Mouse (Mus musculus) kidney, postnatal 0 days (tissue): ENCODE measurements at regions not wholly inside any gene's neighbourhood (a gene's known extent, or its start where the extent isn't known, plus 50 kb on each side); places are given as distances from the start of the nearest gene placed in this dataset.

ENCODE experiments used
- ATAC-seq: fragments of 200-750 bp; cut with Nextera tagmentation; replicated peaks from 2 replicates; pipeline ENCODE4 v1.8.0; 2017; ENCODE audit warnings: low read depth, moderate number of reproducible peaks, moderate TSS enrichment, moderate library complexity; ENCODE audit not compliant: low FRiP score
- DNase-seq: peaks from one replicate; pipeline ENCODE4 v3.0.0-alpha.2; 2016; ENCODE audit warnings: low spot score
- H3K27ac ChIP-seq: fragments of 300-500 bp; sonication (generic); 2 replicates; pipeline ENCODE4 v1.5.1; 2014; ENCODE audit warnings: mild to moderate bottlenecking
- H3K27me3 ChIP-seq: fragments of 300-500 bp; sonication (generic); 2 replicates; pipeline ENCODE4 v1.6.1; 2014; ENCODE audit warnings: low read length, mixed read lengths; ENCODE audit not compliant: insufficient read depth
- H3K36me3 ChIP-seq: fragments of 300-500 bp; sonication (generic); 2 replicates; pipeline ENCODE4 v1.6.1; 2014; ENCODE audit warnings: low read length, mixed read lengths; ENCODE audit not compliant: insufficient read depth
- H3K4me1 ChIP-seq: fragments of 300-500 bp; sonication (generic); replicated peaks from 2 replicates; pipeline ENCODE4 v1.6.1; 2014; ENCODE audit warnings: antibody characterized with exemption, low read length, mixed read lengths; ENCODE audit not compliant: insufficient read depth
- H3K4me2 ChIP-seq: fragments of 300-500 bp; sonication (generic); 2 replicates; pipeline ENCODE4 v1.6.1; 2014; ENCODE audit warnings: mild to moderate bottlenecking, low read length, moderate library complexity, mixed read lengths
- H3K4me3 ChIP-seq: fragments of 300-500 bp; sonication (generic); replicated peaks from 2 replicates; pipeline ENCODE4 v1.5.1; 2014; ENCODE audit warnings: low read depth, low read length
- H3K9ac ChIP-seq: fragments of 300-500 bp; sonication (generic); 2 replicates; pipeline ENCODE4 v1.6.1; 2014; ENCODE audit warnings: low read depth, low read length
- H3K9me3 ChIP-seq: fragments of 300-500 bp; sonication (generic); replicated peaks from 2 replicates; pipeline ENCODE4 v1.6.1; 2016; ENCODE audit warnings: low read length, inconsistent platforms, mixed read lengths
- CTCF ChIP-seq: IDR thresholded peaks from 2 replicates; pipeline ENCODE4 v1.5.1; 2016; ENCODE audit warnings: antibody characterized with exemption, low read depth, mild to moderate bottlenecking, moderate library complexity
- WGBS: fragments of 180-500 bp; shearing (Covaris S2); extraction: QIAGEN DNeasy Blood & Tissue Kit; methylation state at CpG from one replicate; pipeline ENCODE4 v1.1.7; 2014; 5-methylcytosine and 5-hydroxymethylcytosine counted together

- Histone ChIP-seq H3K27ac (no peak overlapping the region), H3K4me1 (no peaks in the 10 kb centered on the region), H3K27me3 (no peaks in the 10 kb centered on the region), H3K4me2 (no peak overlapping the region), H3K4me3 (no peak overlapping the region), H3K9ac (no peak overlapping the region), H3K9me3 (no peaks in the 10 kb centered on the region), H3K36me3 (no peaks in the 10 kb centered on the region)
- no peak for TF ChIP-seq CTCF
- DNase-seq (no peak), ATAC-seq (no peak)
- 29% methylated on average over 1 of the region's 1 CpGs for WGBS
Observed at GRCm38 (mm10) chr12:27235748-27236147, 106.6 kb downstream of the Sox11 start.

- no peaks in the 10 kb centered on the region for H3K4me1 ChIP-seq
- 84% methylated on average over 3 of the region's 3 CpGs for WGBS
Observed at GRCm38 (mm10) chr12:27221541-27221940, 120.8 kb downstream of the Sox11 start.

DNA sequence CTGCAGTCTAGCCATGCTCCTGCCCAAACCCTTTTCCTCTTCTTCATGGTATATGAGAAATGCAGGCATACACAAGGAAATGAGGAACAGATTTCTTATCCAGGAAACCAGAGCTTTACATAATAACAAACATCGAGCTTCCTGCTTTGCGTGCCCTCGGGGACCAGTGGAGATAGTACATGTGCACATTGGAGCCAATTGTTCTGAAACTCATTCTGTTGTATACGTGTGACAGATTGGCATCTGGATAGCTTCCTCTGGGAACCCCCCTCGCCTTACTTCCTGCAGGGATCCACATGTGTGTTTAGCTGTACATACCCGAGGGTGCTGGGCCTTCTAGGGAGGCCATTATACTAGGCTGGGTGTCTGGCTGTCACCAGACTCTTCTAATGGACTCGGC lies 141.2 kb downstream of the Sox11 start:
- Histone ChIP-seq H3K36me3 (no peaks in the 10 kb centered on the region), H3K9ac (no peak overlapping the region), H3K4me2 (no peak overlapping the region), H3K27ac (no peak overlapping the region), H3K4me1 (no peaks in the 10 kb centered on the region), H3K4me3 (no peak overlapping the region), H3K27me3 (no peaks in the 10 kb centered on the region), H3K9me3 (no peaks in the 10 kb centered on the region)
- 60% methylated on average over 7 of the region's 7 CpGs for WGBS
- TF ChIP-seq CTCF, result no peak
- DNase-seq, result no peak
- ATAC-seq, result no peak

More at GRCm38 (mm10) chr12:27221541-27221940, 120.8 kb downstream of the Sox11 start:
- Histone ChIP-seq H3K9me3 (no peaks in the 10 kb centered on the region), H3K27ac (no peak overlapping the region), H3K4me3 (no peak overlapping the region), H3K27me3 (no peaks in the 10 kb centered on the region), H3K9ac (no peak overlapping the region), H3K36me3 (no peaks in the 10 kb centered on the region), H3K4me2 (no peak overlapping the region)
- TF ChIP-seq CTCF, result no peak
- no peak for ATAC-seq
- no peak for DNase-seq

DNA sequence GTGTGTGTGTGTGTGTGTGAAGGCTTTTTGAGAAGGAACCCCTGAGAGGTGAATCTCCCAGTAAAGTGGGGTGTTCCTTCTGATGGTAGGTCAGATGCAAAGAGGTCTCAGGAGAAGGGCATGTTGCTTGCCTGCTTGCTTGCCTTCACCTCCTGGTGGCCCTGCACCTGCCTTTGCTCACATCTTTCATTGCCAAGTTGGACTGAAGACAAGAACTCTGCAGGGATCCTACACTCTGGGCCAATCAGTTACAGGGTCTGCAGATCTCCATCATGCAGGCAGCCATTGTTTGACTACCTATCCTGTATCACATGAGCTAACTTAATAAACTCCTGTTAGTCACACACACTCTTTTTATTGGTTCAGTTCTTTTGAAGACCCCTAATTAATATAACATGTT lies 148.4 kb downstream of the Sox11 start:
- Histone ChIP-seq H3K36me3 (no peaks in the 10 kb centered on the region), H3K4me2 (no peak overlapping the region), H3K27ac (no peak overlapping the region), H3K4me3 (no peak overlapping the region), H3K9ac (no peak overlapping the region), H3K4me1 (no peaks in the 10 kb centered on the region), H3K9me3 (no peaks in the 10 kb centered on the region), H3K27me3 (no peaks in the 10 kb centered on the region)
- ATAC-seq (no peak), DNase-seq (no peak)
- no peak for TF ChIP-seq CTCF

DNA sequence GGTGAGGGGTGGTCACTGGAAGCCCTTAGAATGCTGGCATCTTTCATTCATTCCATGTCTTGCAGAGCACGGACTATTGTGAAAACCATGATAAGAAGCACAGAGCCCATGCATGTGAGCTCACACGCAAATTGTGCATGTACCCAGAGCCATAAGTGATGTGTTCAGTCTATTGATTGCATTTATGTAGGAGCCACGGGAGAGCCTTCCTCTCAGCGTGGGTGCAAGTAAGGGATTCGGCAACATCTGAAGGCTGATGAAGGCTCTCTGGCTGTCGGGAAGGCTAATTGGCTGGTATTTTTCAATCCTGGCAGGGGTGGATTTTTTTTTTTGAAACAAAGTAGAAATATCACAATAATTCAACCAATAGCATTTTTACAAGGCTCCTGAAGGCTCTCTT lies 150.5 kb downstream of the Sox11 start:
- Histone ChIP-seq H3K27ac (no peak overlapping the region), H3K9ac (no peak overlapping the region), H3K4me3 (no peak overlapping the region), H3K36me3 (no peaks in the 10 kb centered on the region), H3K4me1 (no peaks in the 10 kb centered on the region), H3K27me3 (no peaks in the 10 kb centered on the region), H3K9me3 (no peaks in the 10 kb centered on the region), H3K4me2 (no peak overlapping the region)
- ATAC-seq, result no peak
- 84% methylated on average over 6 of the region's 6 CpGs for WGBS
- TF ChIP-seq CTCF, result no peak
- no peak for DNase-seq

DNA sequence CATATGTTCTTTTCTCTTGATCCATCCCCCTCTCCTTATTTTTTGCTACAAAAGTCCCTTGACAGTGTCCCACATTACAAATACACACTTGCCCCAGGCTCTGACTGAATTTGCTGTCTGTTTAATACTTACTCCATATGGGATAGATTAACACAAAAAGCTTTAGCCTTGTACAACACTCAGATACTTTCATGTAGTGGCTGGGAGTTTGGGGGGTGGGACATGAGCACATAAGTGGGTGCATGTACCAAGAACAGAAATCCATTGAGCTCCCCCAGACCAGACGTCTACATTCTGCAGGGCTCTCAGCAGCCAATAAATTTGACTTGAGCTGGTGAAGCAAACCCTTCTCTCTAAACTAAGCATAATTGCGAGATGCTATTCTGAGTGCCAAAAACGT lies 154.9 kb downstream of the Sox11 start:
- ATAC-seq (no peak), DNase-seq (no peak)
- H3K4me1 ChIP-seq, result peaks cover 7% of the 10 kb centered on the region
- no peaks in the 10 kb centered on the region for H3K9me3 ChIP-seq
- H3K27me3 ChIP-seq, result no peaks in the 10 kb centered on the region
- TF ChIP-seq CTCF, result no peak
- WGBS, result 52% methylated on average over 3 of the region's 3 CpGs
- no peaks in the 10 kb centered on the region for H3K36me3 ChIP-seq
- H3K4me2 ChIP-seq, result no peak overlapping the region
- no peak overlapping the region for H3K4me3 ChIP-seq
- H3K27ac ChIP-seq, result no peak overlapping the region
- no peak overlapping the region for H3K9ac ChIP-seq

GRCm38 (mm10) chr12:27182397-27183375 lies 159.7 kb downstream of the Sox11 start:
- H3K9me3 ChIP-seq, result no peaks in the 10 kb centered on the region
- H3K4me3 ChIP-seq, result no peak overlapping the region
- WGBS, result 32% methylated on average over 5 of the region's 5 CpGs
- no peak for TF ChIP-seq CTCF
- no peak overlapping the region for H3K4me2 ChIP-seq
- H3K27me3 ChIP-seq, result no peaks in the 10 kb centered on the region
- peak; percentile 58 for DNase-seq
- H3K27ac ChIP-seq, result no peak overlapping the region
- H3K36me3 ChIP-seq, result no peaks in the 10 kb centered on the region
- ATAC-seq, result no peak
- H3K4me1 ChIP-seq, result peaks cover 7% of the 10 kb centered on the region
- no peak overlapping the region for H3K9ac ChIP-seq
